Mouse (Mus musculus) liver, embryonic 13.5 days (tissue): ENCODE results near the gene Dhx15. TPM values are rescaled to one million over a fixed set of nuclear protein-coding genes. Genes with fewer than 3 reads are reported as not detected.

Experiments
- ATAC-seq: fragments of 200-750 bp; cut with Nextera tagmentation; 2 replicates; pipeline ENCODE4 v1.8.0; 2017; ENCODE audit warnings: low read depth, mild to moderate bottlenecking, moderate number of reproducible peaks, moderate library complexity
- DNase-seq: peaks from one replicate; pipeline ENCODE4 v3.0.0; 2022
- H3K27ac ChIP-seq: fragments of 300-500 bp; sonication (generic); 2 replicates; pipeline ENCODE4 v1.5.1; 2015; ENCODE audit warnings: moderate library complexity, mild to moderate bottlenecking, inconsistent platforms
- H3K27me3 ChIP-seq: fragments of 300-500 bp; sonication (generic); 2 replicates; pipeline ENCODE4 v1.6.1; 2015; ENCODE audit warnings: mild to moderate bottlenecking, inconsistent platforms
- H3K36me3 ChIP-seq: fragments of 300-500 bp; sonication (generic); 2 replicates; pipeline ENCODE4 v1.6.1; 2015; ENCODE audit warnings: mild to moderate bottlenecking, inconsistent platforms
- H3K4me1 ChIP-seq: fragments of 300-500 bp; sonication (generic); replicated peaks from 2 replicates; pipeline ENCODE4 v1.6.1; 2015; ENCODE audit warnings: inconsistent platforms
- H3K4me2 ChIP-seq: fragments of 300-500 bp; sonication (generic); 2 replicates; pipeline ENCODE4 v1.6.1; 2015; ENCODE audit warnings: inconsistent platforms, mild to moderate bottlenecking, moderate library complexity
- H3K4me3 ChIP-seq: fragments of 300-500 bp; sonication (generic); replicated peaks from 2 replicates; pipeline ENCODE4 v1.5.1; 2015; ENCODE audit warnings: mild to moderate bottlenecking, inconsistent platforms
- H3K9ac ChIP-seq: fragments of 300-500 bp; sonication (generic); 2 replicates; pipeline ENCODE4 v1.6.1; 2015; ENCODE audit warnings: mild to moderate bottlenecking, inconsistent platforms
- H3K9me3 ChIP-seq: fragments of 300-500 bp; sonication (generic); replicated peaks from 2 replicates; pipeline ENCODE4 v1.6.1; 2016; ENCODE audit warnings: inconsistent platforms
- WGBS: fragments of 180-500 bp; shearing (Covaris S2); methylation state at CpG from one replicate; pipeline ENCODE4 v1.1.7; 2015; ENCODE audit not compliant: insufficient replicate concordance; 5-methylcytosine and 5-hydroxymethylcytosine counted together
- polyA plus RNA-seq: library from polyadenylated mRNA; unstranded; fragments of >200 nt; fragmentation: Nextera tagmentation; extraction: Ambion mirVana; gene quantifications from 2 replicates; pipeline ENCODE4 v1.2.1, GENCODE M21; 2015

Dhx15 gene
- polyA plus RNA-seq, 1 experiment from 2014 or later: 87.8 TPM

- ATAC-seq (no peak), DNase-seq (no peak)
- 0 out of 2 replicates have a peak, but pooled peaks cover 2% of the 10 kb centered on the region for H3K27me3 ChIP-seq
- H3K36me3 ChIP-seq: no peaks in the 10 kb centered on the region
- no peak overlapping the region for H3K4me3 ChIP-seq
- no peak overlapping the region for H3K4me2 ChIP-seq
- no peaks in the 10 kb centered on the region for H3K9me3 ChIP-seq
- H3K4me1 ChIP-seq: no peaks in the 10 kb centered on the region
- 47% methylated on average over 14 of the region's 14 CpGs for WGBS
- H3K27ac ChIP-seq: no peak overlapping the region
- no peak overlapping the region for H3K9ac ChIP-seq
These were observed 29.9 kb upstream of the Dhx15 start for GRCm38 (mm10) chr5:52220013-52220804.

GRCm38 (mm10) chr5:52218238-52218637 is 27.9 kb upstream of the Dhx15 start:
- ATAC-seq (no peak), DNase-seq (no peak)
- H3K4me2 ChIP-seq: no peak overlapping the region
- H3K27me3 ChIP-seq: 0 out of 2 replicates have a peak, but pooled peaks cover 2% of the 10 kb centered on the region
- H3K4me1 ChIP-seq: peaks cover 6% of the 10 kb centered on the region
- H3K4me3 ChIP-seq: no peak overlapping the region
- no peaks in the 10 kb centered on the region for H3K36me3 ChIP-seq
- no peak overlapping the region for H3K9ac ChIP-seq
- 76% methylated on average over 6 of the region's 6 CpGs for WGBS
- no peak overlapping the region for H3K27ac ChIP-seq
- no peaks in the 10 kb centered on the region for H3K9me3 ChIP-seq

GRCm38 (mm10) chr5:52213143-52213900 is 23.0 kb upstream of the Dhx15 start:
- ATAC-seq: peak; percentile 88
- H3K9ac ChIP-seq: no peak overlapping the region
- no peaks in the 10 kb centered on the region for H3K9me3 ChIP-seq

GRCm38 (mm10) chr5:52191180-52191468 is 810 bp upstream of the Dhx15 start:
- peak overlapping the region; percentile 82 for H3K27ac ChIP-seq
- 21% methylated on average over 1 of the region's 1 CpGs for WGBS

More at GRCm38 (mm10) chr5:52213143-52213900, 23.0 kb upstream of the Dhx15 start:
- H3K4me1 ChIP-seq: peaks cover 16% of the 10 kb centered on the region
- 41% methylated on average over 7 of the region's 7 CpGs for WGBS
- DNase-seq: no peak
- no peaks in the 10 kb centered on the region for H3K36me3 ChIP-seq
- no peak overlapping the region for H3K4me3 ChIP-seq
- 0 out of 2 replicates have a peak, but pooled peaks cover 2% of the 10 kb centered on the region for H3K27me3 ChIP-seq
- H3K4me2 ChIP-seq: peak overlapping the region; percentile 6; the same call in 1 of the 2 replicates
- H3K27ac ChIP-seq: no peak overlapping the region

GRCm38 (mm10) chr5:52189664-52190365 is 499 bp downstream of the Dhx15 start:
- peaks cover 7% of the 10 kb centered on the region for H3K36me3 ChIP-seq
- H3K9me3 ChIP-seq: no peaks in the 10 kb centered on the region
- H3K4me2 ChIP-seq: peak overlapping the region; percentile 69
- no peaks in the 10 kb centered on the region for H3K27me3 ChIP-seq
- DNase-seq: peak; percentile 45
- WGBS: under 1% methylated on average over 60 of the region's 63 CpGs
- H3K27ac ChIP-seq: peak overlapping the region; percentile 90
- peaks cover 48% of the 10 kb centered on the region for H3K4me1 ChIP-seq
- peak overlapping the region; percentile 95 for H3K4me3 ChIP-seq
- ATAC-seq: peak; percentile 64
- peak overlapping the region; percentile 98 for H3K9ac ChIP-seq

More at GRCm38 (mm10) chr5:52191180-52191468, 810 bp upstream of the Dhx15 start:
- Histone ChIP-seq H3K9ac (peak overlapping the region; percentile 76), H3K4me3 (peak overlapping the region; percentile 95), H3K27me3 (no peaks in the 10 kb centered on the region), H3K4me1 (peaks cover 40% of the 10 kb centered on the region), H3K36me3 (peaks cover 6% of the 10 kb centered on the region; the same call in 1 of the 2 replicates), H3K9me3 (no peaks in the 10 kb centered on the region), H3K4me2 (peak overlapping the region; percentile 80)
- ATAC-seq: peak; percentile 15
- DNase-seq: peak; percentile 14

- ATAC-seq: no peak
- DNase-seq: no peak
- Histone ChIP-seq H3K36me3 (peaks cover 13% of the 10 kb centered on the region), H3K27me3 (no peaks in the 10 kb centered on the region), H3K9me3 (no peaks in the 10 kb centered on the region), H3K9ac (peak overlapping the region; percentile 98), H3K4me3 (peak overlapping the region; percentile 95), H3K4me1 (peaks cover 48% of the 10 kb centered on the region), H3K4me2 (peak overlapping the region; percentile 69), H3K27ac (no peak overlapping the region)
- WGBS: 14% methylated on average over 3 of the region's 3 CpGs
These were observed 2.1 kb downstream of the Dhx15 start for GRCm38 (mm10) chr5:52188206-52188605.

GRCm38 (mm10) chr5:52177326-52177725 is 13.0 kb downstream of the Dhx15 start:
- H3K9ac ChIP-seq: no peak overlapping the region
- H3K27me3 ChIP-seq: no peaks in the 10 kb centered on the region
- ATAC-seq: no peak
- no peaks in the 10 kb centered on the region for H3K4me1 ChIP-seq
- no peak overlapping the region for H3K4me3 ChIP-seq
- peaks cover 31% of the 10 kb centered on the region for H3K36me3 ChIP-seq
- WGBS: 62% methylated on average over 1 of the region's 1 CpGs
- no peak for DNase-seq
- no peak overlapping the region for H3K4me2 ChIP-seq
- H3K27ac ChIP-seq: no peak overlapping the region
- H3K9me3 ChIP-seq: no peaks in the 10 kb centered on the region

- no peak for ATAC-seq
- Histone ChIP-seq H3K27me3 (no peaks in the 10 kb centered on the region), H3K4me2 (no peak overlapping the region), H3K4me3 (no peak overlapping the region), H3K9me3 (no peaks in the 10 kb centered on the region), H3K4me1 (no peaks in the 10 kb centered on the region), H3K27ac (no peak overlapping the region), H3K9ac (no peak overlapping the region), H3K36me3 (peaks cover 51% of the 10 kb centered on the region)
- WGBS: 34% methylated on average over 2 of the region's 2 CpGs
- no peak for DNase-seq
These were observed 21.8 kb downstream of the Dhx15 start for GRCm38 (mm10) chr5:52168468-52168867.

- H3K27me3 ChIP-seq: no peaks in the 10 kb centered on the region
- peaks cover 56% of the 10 kb centered on the region for H3K36me3 ChIP-seq
- WGBS: 56% methylated on average over 3 of the region's 3 CpGs
- H3K4me2 ChIP-seq: no peak overlapping the region
- ATAC-seq (no peak), DNase-seq (no peak)
- no peaks in the 10 kb centered on the region for H3K9me3 ChIP-seq
- H3K27ac ChIP-seq: no peak overlapping the region
- H3K9ac ChIP-seq: no peak overlapping the region
- no peaks in the 10 kb centered on the region; the same call in 1 of the 2 replicates for H3K4me1 ChIP-seq
- no peak overlapping the region for H3K4me3 ChIP-seq
These were observed 41.2 kb downstream of the Dhx15 start for GRCm38 (mm10) chr5:52149138-52149537.

- Histone ChIP-seq H3K9ac (no peak overlapping the region), H3K4me1 (no peaks in the 10 kb centered on the region; the same call in 1 of the 2 replicates), H3K27me3 (no peaks in the 10 kb centered on the region), H3K27ac (no peak overlapping the region), H3K9me3 (no peaks in the 10 kb centered on the region), H3K36me3 (peaks cover 58% of the 10 kb centered on the region), H3K4me3 (no peak overlapping the region), H3K4me2 (no peak overlapping the region)
- ATAC-seq: no peak
- WGBS: 81% methylated on average over 4 of the region's 4 CpGs
- no peak for DNase-seq
These were observed 43.2 kb downstream of the Dhx15 start for GRCm38 (mm10) chr5:52147141-52147540.

- DNase-seq (no peak), ATAC-seq (peak; percentile 60)
- no peaks in the 10 kb centered on the region; the same call in 1 of the 2 replicates for H3K4me1 ChIP-seq
These were observed 44.6 kb downstream of the Dhx15 start for GRCm38 (mm10) chr5:52145684-52146083.

More at GRCm38 (mm10) chr5:52145684-52146083, 44.6 kb downstream of the Dhx15 start:
- Histone ChIP-seq H3K4me3 (no peak overlapping the region), H3K36me3 (peaks cover 58% of the 10 kb centered on the region), H3K4me2 (no peak overlapping the region), H3K27ac (no peak overlapping the region), H3K9me3 (no peaks in the 10 kb centered on the region), H3K27me3 (no peaks in the 10 kb centered on the region), H3K9ac (no peak overlapping the region)
- WGBS: 67% methylated on average over 6 of the region's 6 CpGs
